Mouse (Mus musculus) forebrain, postnatal 0 days (tissue): ENCODE data around the gene Atl3. TPM values are rescaled to one million over a fixed set of nuclear protein-coding genes. Genes with fewer than 3 reads are reported as not detected.

ENCODE experiments used
- ATAC-seq: fragments of 200-750 bp; cut with Nextera tagmentation; 2 replicates; pipeline ENCODE4 v1.8.0; 2017; ENCODE audit warnings: mild to moderate bottlenecking, moderate library complexity
- DNase-seq: peaks from one replicate; pipeline ENCODE4 v3.0.0-alpha.2; 2015
- H3K27ac ChIP-seq: fragments of 300-500 bp; sonication (generic); 2 replicates; pipeline ENCODE4 v1.5.1; 2014; ENCODE audit warnings: low read depth, mild to moderate bottlenecking, antibody characterized with exemption, low read length, moderate library complexity, mixed read lengths
- H3K27me3 ChIP-seq: fragments of 300-500 bp; sonication (generic); 2 replicates; pipeline ENCODE4 v1.6.1; 2014; ENCODE audit warnings: mild to moderate bottlenecking, low read length, mixed read lengths; ENCODE audit not compliant: insufficient read depth
- H3K36me3 ChIP-seq: fragments of 300-500 bp; sonication (generic); 2 replicates; pipeline ENCODE4 v1.6.1; 2014; ENCODE audit warnings: mild to moderate bottlenecking, moderate library complexity; ENCODE audit not compliant: insufficient read depth
- H3K4me1 ChIP-seq: fragments of 300-500 bp; sonication (generic); 2 replicates; pipeline ENCODE4 v1.6.1; 2014; ENCODE audit warnings: antibody characterized with exemption; ENCODE audit not compliant: insufficient read depth
- H3K4me2 ChIP-seq: fragments of 300-500 bp; sonication (generic); 2 replicates; pipeline ENCODE4 v1.6.1; 2014; ENCODE audit warnings: low read depth, mild to moderate bottlenecking, moderate library complexity
- H3K4me3 ChIP-seq: fragments of 300-500 bp; sonication (generic); 2 replicates; pipeline ENCODE4 v1.5.1; 2014; ENCODE audit warnings: low read depth, low read length, mixed read lengths
- H3K9ac ChIP-seq: fragments of 300-500 bp; sonication (generic); 2 replicates; pipeline ENCODE4 v1.6.1; 2014; ENCODE audit warnings: mild to moderate bottlenecking
- H3K9me3 ChIP-seq: fragments of 300-500 bp; sonication (generic); 2 replicates; pipeline ENCODE4 v1.6.1; 2016; ENCODE audit warnings: low read length
- CTCF ChIP-seq: sonication (generic); IDR thresholded peaks from 2 replicates; pipeline ENCODE4 v1.5.1; 2016; ENCODE audit warnings: antibody characterized with exemption, control low read depth, low read depth
- WGBS: fragments of 180-500 bp; shearing (Covaris S2); extraction: QIAGEN DNeasy Blood & Tissue Kit; methylation state at CpG from one replicate; pipeline ENCODE4 v1.1.7; 2014; 5-methylcytosine and 5-hydroxymethylcytosine counted together
- polyA plus RNA-seq: library from polyadenylated mRNA; unstranded; fragments of >200 nt; fragmentation: Nextera tagmentation; extraction: Ambion mirVana; gene quantifications from 2 replicates; pipeline ENCODE4 v1.2.1, GENCODE M21; 2015
- total RNA-seq: library from RNA; depleted of rRNA; stranded (reverse); fragments of >200 nt; gene quantifications from 2 replicates; pipeline ENCODE4 v1.2.3, GENCODE M21; 2014

Gene Atl3
- total and polyA plus RNA-seq, 2 experiments from 2014 or later = 4.2 to 18.3 TPM

GRCm38 (mm10) chr19:7558675-7559074 lies 64.8 kb downstream of the Atl3 start:
- Histone ChIP-seq H3K4me1 (0 out of 2 replicates have a peak, but pooled peaks cover 4% of the 10 kb centered on the region), H3K27ac (no peak overlapping the region), H3K27me3 (no peaks in the 10 kb centered on the region), H3K4me2 (no peak overlapping the region), H3K4me3 (no peak overlapping the region), H3K9me3 (no peaks in the 10 kb centered on the region), H3K9ac (no peak overlapping the region), H3K36me3 (no peaks in the 10 kb centered on the region)
- TF ChIP-seq CTCF = no peak
- DNase-seq (no peak), ATAC-seq (no peak)
- 82% methylated on average over 4 of the region's 4 CpGs for WGBS

DNA sequence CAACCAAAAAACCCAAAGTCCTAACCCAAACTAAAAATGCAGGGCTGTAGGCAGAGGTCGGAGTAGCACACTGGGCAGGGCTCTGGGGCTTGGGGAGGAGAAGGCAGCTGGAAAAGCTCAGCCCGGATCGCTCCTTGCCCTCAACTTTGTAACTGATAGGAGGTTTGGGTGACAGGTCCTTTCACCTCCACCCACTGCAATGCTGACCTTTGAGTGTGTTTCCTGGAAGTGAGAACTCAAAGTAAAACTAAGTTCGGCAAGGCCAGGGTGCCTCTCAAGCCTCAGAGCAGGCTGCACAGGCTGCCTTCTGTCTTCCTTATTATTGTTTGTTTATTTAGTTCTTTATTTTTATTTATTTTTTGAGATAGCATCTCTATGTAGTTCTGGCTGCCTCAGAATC lies 66.1 kb downstream of the Atl3 start:
- WGBS = 83% methylated on average over 4 of the region's 4 CpGs
- Histone ChIP-seq H3K9ac (no peak overlapping the region), H3K36me3 (no peaks in the 10 kb centered on the region), H3K27me3 (no peaks in the 10 kb centered on the region), H3K27ac (no peak overlapping the region), H3K4me3 (no peak overlapping the region), H3K4me1 (0 out of 2 replicates have a peak, but pooled peaks cover 4% of the 10 kb centered on the region), H3K9me3 (no peaks in the 10 kb centered on the region), H3K4me2 (no peak overlapping the region)
- DNase-seq = no peak
- ATAC-seq = no peak
- no peak for TF ChIP-seq CTCF

DNA sequence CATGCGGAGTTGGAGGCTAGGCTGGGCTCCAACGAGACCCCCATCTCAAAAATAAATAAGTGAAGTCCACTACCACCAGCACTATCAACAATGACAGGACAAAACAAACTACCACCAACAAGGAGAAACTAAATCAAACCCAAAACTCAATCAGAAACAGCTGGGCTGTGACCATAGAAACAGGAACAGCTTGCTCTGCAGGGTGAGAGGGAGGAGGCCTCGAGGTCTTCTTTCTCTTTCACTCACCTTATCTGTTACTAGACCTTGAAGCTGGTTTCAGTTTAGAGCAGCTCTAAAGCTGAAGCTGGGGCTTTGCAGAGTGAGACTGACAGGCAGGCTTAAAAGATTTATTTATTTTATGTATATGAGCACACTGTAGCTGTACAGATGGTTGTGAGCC lies 67.6 kb downstream of the Atl3 start:
- Histone ChIP-seq H3K4me1 (0 out of 2 replicates have a peak, but pooled peaks cover 4% of the 10 kb centered on the region), H3K27ac (no peak overlapping the region), H3K4me3 (no peak overlapping the region), H3K4me2 (no peak overlapping the region), H3K36me3 (no peaks in the 10 kb centered on the region), H3K27me3 (no peaks in the 10 kb centered on the region), H3K9me3 (no peaks in the 10 kb centered on the region), H3K9ac (no peak overlapping the region)
- ATAC-seq (no peak), DNase-seq (no peak)
- WGBS = 86% methylated on average over 3 of the region's 3 CpGs
- TF ChIP-seq CTCF = no peak

- no peak for TF ChIP-seq CTCF
- Histone ChIP-seq H3K9me3 (no peaks in the 10 kb centered on the region), H3K4me1 (no peaks in the 10 kb centered on the region), H3K27ac (no peak overlapping the region), H3K4me2 (no peak overlapping the region), H3K27me3 (no peaks in the 10 kb centered on the region), H3K4me3 (no peak overlapping the region), H3K9ac (no peak overlapping the region), H3K36me3 (no peaks in the 10 kb centered on the region)
- DNase-seq = no peak
- no peak for ATAC-seq
- WGBS = 68% methylated on average over 10 of the region's 10 CpGs
Observed at GRCm38 (mm10) chr19:7562601-7563129, 68.8 kb downstream of the Atl3 start.

DNA sequence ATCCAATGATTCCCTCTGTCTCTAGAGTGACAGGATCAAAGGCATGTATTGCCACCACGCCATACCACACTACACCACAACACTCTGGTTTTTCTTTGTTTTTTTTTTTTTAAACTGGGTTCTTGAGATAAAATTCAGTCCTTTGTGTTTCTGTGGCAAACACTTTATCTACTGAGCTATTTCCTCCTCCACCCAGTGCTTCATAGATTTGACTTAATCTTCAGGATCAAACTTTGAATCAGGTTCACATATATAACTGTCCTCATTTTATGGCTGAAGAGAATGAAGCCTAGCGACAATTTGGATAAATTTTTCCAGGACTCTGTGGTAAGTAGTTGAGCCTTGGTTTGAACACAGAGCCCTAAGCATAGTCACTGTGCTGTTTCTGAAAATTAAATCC lies 69.8 kb downstream of the Atl3 start:
- WGBS = 93% methylated on average over 2 of the region's 2 CpGs

DNA sequence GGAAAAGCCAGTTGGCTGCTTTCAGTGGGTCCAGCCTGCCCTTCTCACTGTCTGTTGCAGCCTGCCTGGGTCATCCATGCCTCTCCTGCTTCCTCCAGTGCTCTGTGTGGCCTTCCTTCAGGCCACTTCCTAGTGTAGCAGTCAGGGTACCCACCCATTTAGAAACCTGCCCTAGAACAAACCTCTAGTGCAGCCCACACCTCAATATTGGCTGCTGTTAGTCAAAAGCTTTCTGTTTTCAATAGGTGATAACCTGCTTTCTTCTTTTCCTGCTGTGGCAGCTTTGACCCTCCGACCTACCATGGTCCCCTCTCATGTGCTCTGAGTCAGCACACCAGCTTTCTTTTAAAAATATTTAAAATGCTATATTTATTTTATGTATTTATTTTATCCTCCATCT lies 70.6 kb downstream of the Atl3 start:
- no peak for TF ChIP-seq CTCF
- H3K9ac ChIP-seq = no peak overlapping the region
- no peak overlapping the region for H3K4me2 ChIP-seq
- no peaks in the 10 kb centered on the region for H3K27me3 ChIP-seq
- H3K4me1 ChIP-seq = no peaks in the 10 kb centered on the region
- H3K4me3 ChIP-seq = no peak overlapping the region
- 93% methylated on average over 1 of the region's 1 CpGs for WGBS
- no peak for DNase-seq
- H3K27ac ChIP-seq = no peak overlapping the region
- no peak for ATAC-seq
- H3K36me3 ChIP-seq = no peaks in the 10 kb centered on the region
- H3K9me3 ChIP-seq = no peaks in the 10 kb centered on the region

More for the DNA sequence above, 69.8 kb downstream of the Atl3 start:
- Histone ChIP-seq H3K27me3 (no peaks in the 10 kb centered on the region), H3K27ac (no peak overlapping the region), H3K4me2 (no peak overlapping the region), H3K9ac (no peak overlapping the region), H3K4me3 (no peak overlapping the region), H3K9me3 (no peaks in the 10 kb centered on the region), H3K4me1 (no peaks in the 10 kb centered on the region), H3K36me3 (no peaks in the 10 kb centered on the region)
- DNase-seq = no peak
- no peak for TF ChIP-seq CTCF
- no peak for ATAC-seq

DNA sequence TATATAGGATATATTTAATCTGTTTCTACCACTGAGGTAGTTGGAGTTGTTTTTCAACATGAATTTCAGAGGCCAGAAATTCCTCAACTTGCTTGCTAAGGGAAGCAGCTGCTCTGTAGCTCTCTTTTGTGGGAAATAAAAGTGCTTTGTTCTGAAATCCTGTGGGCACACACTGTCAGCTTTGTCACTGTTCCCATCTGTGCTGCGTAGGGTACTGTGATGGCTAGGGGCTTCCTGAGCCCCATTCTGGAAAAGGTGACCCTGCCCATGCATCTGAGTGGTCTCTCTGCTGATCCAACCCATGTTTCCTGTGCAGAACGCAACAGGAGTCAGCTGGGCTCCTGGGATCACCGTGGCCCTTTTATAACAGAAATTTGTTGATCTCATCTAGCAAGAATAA lies 73.0 kb downstream of the Atl3 start:
- no peak overlapping the region for H3K4me3 ChIP-seq
- no peak for TF ChIP-seq CTCF
- ATAC-seq (no peak), DNase-seq (no peak)
- H3K4me2 ChIP-seq = no peak overlapping the region
- WGBS = 45% methylated on average over 3 of the region's 3 CpGs
- H3K9ac ChIP-seq = no peak overlapping the region
- no peak overlapping the region for H3K27ac ChIP-seq
- H3K9me3 ChIP-seq = no peaks in the 10 kb centered on the region
- H3K27me3 ChIP-seq = no peaks in the 10 kb centered on the region
- no peaks in the 10 kb centered on the region for H3K4me1 ChIP-seq
- no peaks in the 10 kb centered on the region for H3K36me3 ChIP-seq

DNA sequence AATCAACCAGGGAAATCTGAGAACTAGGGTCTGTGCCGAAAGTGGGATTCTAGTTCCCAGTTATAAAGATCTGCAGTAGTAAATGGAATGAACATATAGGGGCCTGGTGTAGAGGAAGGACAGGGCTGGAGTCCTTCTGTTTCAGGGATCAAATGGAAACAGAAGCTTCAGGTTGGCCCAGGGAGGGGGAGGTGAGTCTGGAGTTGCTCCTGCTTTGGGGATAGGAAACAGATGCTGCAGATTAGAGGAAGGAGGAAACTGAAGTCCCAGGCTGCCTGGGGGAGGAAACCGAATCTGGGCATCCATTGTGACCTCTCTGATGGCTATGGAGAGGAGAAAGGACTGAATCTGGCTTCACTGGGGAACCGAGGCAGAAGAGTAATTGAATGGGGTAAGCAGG lies 74.5 kb downstream of the Atl3 start:
- Histone ChIP-seq H3K36me3 (no peaks in the 10 kb centered on the region), H3K27ac (no peak overlapping the region), H3K4me3 (no peak overlapping the region), H3K27me3 (no peaks in the 10 kb centered on the region), H3K4me1 (no peaks in the 10 kb centered on the region), H3K9me3 (no peaks in the 10 kb centered on the region), H3K4me2 (no peak overlapping the region), H3K9ac (no peak overlapping the region)
- ATAC-seq = no peak
- TF ChIP-seq CTCF = no peak
- DNase-seq = no peak
- WGBS = 66% methylated on average over 3 of the region's 3 CpGs
